Mouse (Mus musculus): ENCODE data around the gene Nr1d1. TPM values are rescaled to one million over a fixed set of nuclear protein-coding genes. Genes with fewer than 3 reads are reported as not detected.

Gene Nr1d1
- polyA plus RNA-seq, 1 experiment from 2014 or later: 0.93 TPM

DNA sequence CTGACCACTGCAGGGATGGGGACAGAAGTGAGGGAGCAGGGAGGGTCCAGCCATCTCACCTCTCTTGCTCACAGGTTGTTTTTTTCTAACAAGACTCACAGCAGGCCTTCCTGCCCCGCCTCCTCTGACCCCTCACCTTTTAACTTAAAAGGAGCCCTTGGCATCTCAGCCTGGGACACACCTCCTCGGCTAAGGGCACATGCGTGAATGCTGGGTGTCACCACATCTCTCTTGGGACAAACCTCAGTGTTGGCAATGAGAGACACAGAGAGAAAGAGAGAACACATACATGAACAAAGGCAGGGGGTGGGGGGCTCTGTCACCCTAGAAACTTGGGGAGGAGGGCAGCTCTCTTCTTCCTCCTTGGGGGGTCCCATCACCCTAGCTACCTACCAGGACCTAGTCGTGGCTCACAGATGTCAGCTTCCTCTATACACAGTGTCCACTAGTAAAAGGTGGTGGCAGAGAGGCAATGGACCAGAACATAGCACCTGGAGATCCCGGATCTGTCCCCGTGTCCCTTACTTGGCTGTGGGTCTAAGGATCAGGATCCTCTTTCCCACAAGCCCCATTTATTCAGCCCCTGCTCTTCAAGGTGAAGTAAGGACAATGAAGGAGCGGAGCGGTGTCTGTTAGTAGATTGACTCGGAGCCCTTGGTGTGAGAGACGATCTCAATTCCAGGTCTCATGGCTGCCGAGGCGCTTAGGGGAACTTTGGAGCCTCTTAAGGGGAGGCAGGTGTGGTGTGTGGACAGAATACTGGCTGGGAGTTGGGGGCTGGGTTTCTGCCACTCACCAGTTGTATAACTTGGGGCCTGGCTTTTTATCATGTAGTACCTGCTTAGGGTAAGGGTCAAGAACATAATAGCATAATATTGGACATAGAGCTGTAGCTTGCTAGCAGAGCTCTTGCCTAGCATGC, 28.9 kb downstream of the Nr1d1 start:
- WGBS: 40% methylated on average over 12 of the region's 12 CpGs
- no peak overlapping the region for H3K4me3 ChIP-seq
- H3K9ac ChIP-seq: peak overlapping the region; percentile 25; the same call in 1 of the 2 replicates
- no peak for ATAC-seq (ENCODE audit: low FRiP score, low read depth)
- H3K4me1 ChIP-seq: peaks cover 87% of the 10 kb centered on the region
- H3K36me3 ChIP-seq: no peaks in the 10 kb centered on the region
- H3K27ac ChIP-seq: peak overlapping the region; percentile 69; the same call in 1 of the 2 replicates
- no peaks in the 10 kb centered on the region for H3K9me3 ChIP-seq
- H3K4me2 ChIP-seq (replicated peaks): peak overlapping the region; percentile 59
- no peaks in the 10 kb centered on the region for H3K27me3 ChIP-seq

DNA sequence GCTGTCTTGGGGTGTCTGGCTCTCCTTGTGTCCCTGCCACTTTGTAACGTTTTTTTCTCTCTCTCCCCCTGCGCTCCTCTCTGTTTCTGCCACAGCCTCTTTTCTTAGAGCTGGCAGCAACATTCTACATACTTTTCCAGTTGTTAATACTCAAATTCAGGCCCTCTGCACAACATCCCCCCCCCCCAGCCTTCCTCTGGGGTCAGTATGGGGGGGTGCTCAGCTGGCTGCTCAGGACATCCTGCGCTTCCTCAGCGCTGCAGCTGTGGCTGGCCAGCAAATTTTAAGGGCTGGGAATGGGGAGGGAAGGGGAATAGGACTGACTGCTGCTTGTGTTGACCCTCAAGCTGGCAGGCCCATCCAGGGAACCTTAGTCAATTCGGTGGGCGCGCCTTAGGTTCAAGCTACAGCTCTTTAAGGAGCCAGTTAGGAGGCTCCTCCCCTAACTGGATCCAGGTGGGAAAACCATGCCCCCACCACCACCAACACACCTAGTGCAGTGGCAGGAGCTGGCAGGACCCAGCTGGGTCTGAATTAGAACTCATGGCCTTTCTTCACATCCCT, 30.6 kb downstream of the Nr1d1 start:
- peaks cover 86% of the 10 kb centered on the region for H3K4me1 ChIP-seq

DNA sequence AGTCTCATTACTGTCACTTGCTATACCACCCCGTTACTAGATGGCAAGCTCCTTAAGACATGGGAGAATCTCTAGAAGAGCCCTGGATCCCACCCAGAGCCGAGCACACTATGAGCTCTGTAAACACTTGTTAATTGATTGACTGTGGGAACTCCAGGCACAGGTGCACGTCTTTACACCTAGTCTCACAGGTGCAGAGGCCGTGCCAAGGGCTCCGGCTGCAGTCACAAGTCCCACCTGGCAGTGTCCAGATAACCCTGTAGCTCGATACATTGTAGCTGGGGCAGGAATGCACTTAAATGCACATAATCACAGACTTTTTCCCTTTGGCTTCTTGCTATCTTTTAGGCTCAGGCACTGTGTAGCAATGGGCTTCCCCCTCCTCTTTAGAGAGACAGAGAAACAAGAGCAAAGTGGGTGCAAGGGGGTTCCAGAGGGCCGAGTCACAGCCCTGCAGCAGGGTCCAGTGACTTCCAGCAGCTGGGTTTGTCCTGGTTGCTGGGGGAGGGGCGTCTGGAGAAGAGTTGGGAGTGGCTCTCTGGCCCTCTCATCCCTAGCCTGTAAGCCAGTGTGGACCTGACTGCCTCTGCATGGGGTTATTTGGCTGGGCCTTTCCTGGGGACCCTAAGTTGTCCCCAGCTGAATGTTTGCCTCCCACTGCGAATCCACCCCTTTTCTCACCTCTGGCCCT, 31.3 kb downstream of the Nr1d1 start:
- Histone ChIP-seq H3K4me3 (peak overlapping the region; percentile 92), H3K4me1 (peaks cover 78% of the 10 kb centered on the region), H3K27ac (peak overlapping the region; percentile 56; the same call in 1 of the 2 replicates), H3K27me3 (no peaks in the 10 kb centered on the region), H3K36me3 (no peaks in the 10 kb centered on the region), H3K9me3 (no peaks in the 10 kb centered on the region), H3K4me2 (replicated peaks) (peak overlapping the region; percentile 86), H3K9ac (peak overlapping the region; percentile 54)
- ATAC-seq (ENCODE audit: low FRiP score, low read depth): no peak
- WGBS: 5% methylated on average over 9 of the region's 9 CpGs

More for the DNA sequence above, 30.6 kb downstream of the Nr1d1 start:
- Histone ChIP-seq H3K27ac (peak overlapping the region; percentile 56; the same call in 1 of the 2 replicates), H3K36me3 (no peaks in the 10 kb centered on the region), H3K27me3 (no peaks in the 10 kb centered on the region), H3K4me2 (replicated peaks) (peak overlapping the region; percentile 86), H3K4me3 (peak overlapping the region; percentile 92), H3K9me3 (no peaks in the 10 kb centered on the region), H3K9ac (peak overlapping the region; percentile 54)
- no peak for ATAC-seq (ENCODE audit: low FRiP score, low read depth)
- WGBS: 36% methylated on average over 7 of the region's 7 CpGs

DNA sequence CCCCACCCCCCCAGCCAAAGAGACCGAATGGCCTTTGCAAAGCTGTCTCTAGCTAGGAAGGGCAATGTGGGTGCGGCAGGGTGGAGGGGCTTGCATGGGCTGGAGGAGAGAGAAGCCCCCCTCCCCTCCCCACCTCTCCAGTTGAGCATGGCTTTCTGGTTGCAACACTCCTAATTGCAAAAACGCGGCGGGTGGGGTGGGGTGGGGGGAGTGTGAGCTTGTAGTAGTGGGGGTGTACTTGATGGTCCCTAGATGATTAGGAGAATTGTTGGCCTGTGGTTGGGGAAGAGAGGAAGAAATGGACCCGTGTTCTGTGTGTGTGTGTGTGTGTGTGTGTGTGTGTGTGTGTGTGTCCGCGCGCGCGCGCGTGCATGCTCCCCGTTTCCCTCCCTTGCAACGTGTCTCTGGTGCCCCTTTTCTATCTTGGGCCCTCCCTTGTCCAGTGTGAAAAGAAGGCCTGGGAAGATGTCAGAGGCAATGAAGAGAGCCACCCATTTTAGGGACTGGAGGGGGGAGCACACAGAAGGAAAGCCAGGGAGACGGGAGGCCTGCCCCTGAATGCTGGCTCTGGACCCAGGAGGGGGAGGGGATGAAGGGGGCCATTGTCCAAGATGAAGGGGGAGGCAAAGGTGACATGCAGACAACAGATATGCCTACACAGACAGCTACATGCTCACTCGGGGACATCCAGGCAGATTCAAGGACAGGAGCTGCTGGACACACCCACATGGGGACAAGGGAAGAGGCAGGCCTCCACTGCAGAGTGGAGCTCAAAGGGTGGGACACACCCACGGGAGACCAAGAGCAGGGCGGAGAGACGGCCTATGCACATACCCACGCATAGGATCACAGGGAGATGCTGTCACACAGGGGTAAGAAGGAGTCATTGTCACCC, 32.5 kb downstream of the Nr1d1 start:
- Histone ChIP-seq H3K36me3 (no peaks in the 10 kb centered on the region), H3K4me2 (replicated peaks) (peak overlapping the region; percentile 86), H3K4me1 (peaks cover 67% of the 10 kb centered on the region), H3K9ac (peak overlapping the region; percentile 96), H3K27me3 (no peaks in the 10 kb centered on the region), H3K9me3 (no peaks in the 10 kb centered on the region), H3K27ac (peak overlapping the region; percentile 84), H3K4me3 (peak overlapping the region; percentile 92)
- ATAC-seq (ENCODE audit: low FRiP score, low read depth): no peak
- 6% methylated on average over 21 of the region's 21 CpGs for WGBS

DNA sequence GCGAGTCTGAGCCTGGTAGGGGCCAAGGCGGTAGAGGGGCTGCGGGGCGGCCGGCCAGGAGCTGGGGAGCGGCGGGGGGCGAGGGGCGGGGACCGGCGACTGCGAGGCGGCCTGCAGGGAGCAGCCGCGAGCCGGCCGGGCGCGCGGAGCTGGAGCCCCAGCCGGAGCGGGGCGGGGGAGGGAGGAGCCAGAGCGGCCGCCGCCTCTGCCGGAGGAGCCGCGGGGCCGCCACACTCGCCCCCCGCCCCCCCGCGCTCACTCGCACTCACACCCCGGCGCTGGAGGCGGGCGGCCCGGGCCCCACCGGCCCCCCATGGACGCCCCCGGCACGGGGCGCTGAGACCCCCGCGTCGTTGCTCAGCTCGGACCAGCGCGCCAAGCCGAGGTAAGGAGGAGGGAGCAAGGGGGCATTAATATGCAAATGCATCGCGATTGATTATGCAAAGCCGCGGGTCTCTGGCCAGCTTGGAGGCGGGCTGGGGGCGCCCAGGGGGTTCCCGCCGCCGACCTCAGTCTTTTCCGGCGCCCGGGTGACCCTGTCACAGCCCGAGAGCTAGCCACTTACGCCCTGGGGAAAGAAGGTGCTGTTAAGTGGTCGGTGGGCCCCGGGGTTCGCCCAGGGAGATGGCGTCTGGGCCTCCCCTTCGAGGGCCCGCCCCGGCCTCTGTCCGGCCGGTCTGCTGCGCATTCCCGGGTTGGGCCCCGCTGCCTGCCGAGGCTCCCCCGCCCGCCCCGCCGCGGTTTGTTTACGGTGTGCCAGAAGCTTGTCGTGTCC, 33.3 kb downstream of the Nr1d1 start:
- Histone ChIP-seq H3K4me2 (replicated peaks) (peak overlapping the region; percentile 86), H3K4me1 (peaks cover 60% of the 10 kb centered on the region), H3K9me3 (no peaks in the 10 kb centered on the region), H3K36me3 (no peaks in the 10 kb centered on the region), H3K4me3 (peak overlapping the region; percentile 92), H3K27ac (peak overlapping the region; percentile 84), H3K9ac (peak overlapping the region; percentile 96), H3K27me3 (no peaks in the 10 kb centered on the region)
- under 1% methylated on average over 62 of the region's 86 CpGs for WGBS
- peak; percentile 82 for ATAC-seq (ENCODE audit: low FRiP score, low read depth)

DNA sequence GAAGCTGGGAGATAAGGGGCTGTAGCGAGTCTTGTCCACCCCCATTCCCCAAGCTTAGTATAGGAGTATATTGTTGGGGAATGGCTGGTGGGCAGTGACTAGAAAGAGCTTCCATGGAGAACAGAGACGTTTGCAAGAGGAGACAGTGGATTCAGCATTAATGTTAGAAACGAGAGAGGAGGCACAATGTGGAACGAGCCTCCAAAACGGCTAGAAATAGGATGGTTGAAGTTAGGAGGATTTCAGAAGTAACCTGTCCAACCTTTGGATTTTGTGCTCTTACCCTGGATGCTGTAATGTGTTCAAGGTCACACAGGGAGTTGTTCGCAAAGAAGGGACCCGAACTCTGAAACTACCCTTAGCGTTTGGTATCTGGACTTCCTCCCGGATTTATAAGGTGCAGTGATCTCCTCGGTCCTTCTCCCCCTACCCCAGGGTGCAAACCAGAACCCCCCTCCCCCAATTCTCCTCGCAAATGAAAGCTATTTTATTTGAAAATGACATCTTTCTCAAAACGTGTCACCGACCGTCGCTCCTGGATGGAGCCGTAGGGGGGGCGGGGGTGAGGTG, 34.0 kb downstream of the Nr1d1 start:
- Histone ChIP-seq H3K27me3 (no peaks in the 10 kb centered on the region), H3K36me3 (no peaks in the 10 kb centered on the region), H3K9me3 (no peaks in the 10 kb centered on the region), H3K4me1 (peaks cover 53% of the 10 kb centered on the region), H3K9ac (peak overlapping the region; percentile 96), H3K4me2 (replicated peaks) (peak overlapping the region; percentile 86), H3K27ac (peak overlapping the region; percentile 84), H3K4me3 (peak overlapping the region; percentile 92)
- no peak for ATAC-seq (ENCODE audit: low FRiP score, low read depth)
- under 1% methylated on average over 17 of the region's 17 CpGs for WGBS

DNA sequence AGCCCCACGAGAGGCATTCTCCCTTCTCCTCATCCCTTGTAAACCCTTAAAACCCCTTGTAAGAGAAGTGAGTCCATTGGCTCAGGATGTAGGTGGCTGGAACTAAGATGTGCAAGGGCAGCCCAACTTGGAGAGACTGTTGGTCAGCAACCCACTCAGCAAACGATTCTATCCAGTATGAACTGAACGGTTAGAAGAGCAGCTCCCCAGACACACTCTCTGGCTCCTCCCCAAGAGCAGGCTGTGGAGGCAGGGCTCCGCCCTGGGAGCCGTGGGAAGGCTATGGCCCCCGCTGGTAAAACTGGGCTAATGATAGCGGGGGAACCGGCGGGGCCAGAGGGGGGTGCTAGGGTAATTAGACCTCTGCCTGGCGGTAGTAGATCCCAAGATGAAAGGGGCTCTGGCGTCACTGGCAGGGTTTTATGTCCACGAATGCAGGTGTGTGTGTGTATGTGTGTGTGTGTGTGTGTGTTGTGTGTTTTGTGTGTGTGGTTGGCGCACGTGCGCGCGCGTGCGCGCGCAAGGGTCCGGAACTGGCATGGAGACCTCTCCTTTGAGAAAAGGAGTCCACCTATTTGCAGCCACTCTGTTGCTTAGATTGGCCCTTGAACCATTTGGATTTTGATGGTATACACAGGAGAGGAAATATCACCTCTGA, 34.6 kb downstream of the Nr1d1 start, which contains the start of gene Thra:
Thra (plus strand) TSS at position 246 of the 658 bp plus-strand sequence.
- 0% methylated on average over 22 of the region's 22 CpGs for WGBS
- no peaks in the 10 kb centered on the region for H3K27me3 ChIP-seq
- no peaks in the 10 kb centered on the region for H3K36me3 ChIP-seq
- H3K4me2 ChIP-seq (replicated peaks): peak within 1 kb of the TSS; percentile 86
- H3K4me3 ChIP-seq: peak within 1 kb of the TSS; percentile 92
- peak within 1 kb of the TSS; percentile 84 for H3K27ac ChIP-seq
- H3K9me3 ChIP-seq: no peaks in the 10 kb centered on the region
- H3K9ac ChIP-seq: peak within 1 kb of the TSS; percentile 96
- peak; percentile 41; the same call in 1 of the 2 replicates for ATAC-seq (ENCODE audit: low FRiP score, low read depth)
- peaks cover 47% of the 10 kb centered on the region for H3K4me1 ChIP-seq

DNA sequence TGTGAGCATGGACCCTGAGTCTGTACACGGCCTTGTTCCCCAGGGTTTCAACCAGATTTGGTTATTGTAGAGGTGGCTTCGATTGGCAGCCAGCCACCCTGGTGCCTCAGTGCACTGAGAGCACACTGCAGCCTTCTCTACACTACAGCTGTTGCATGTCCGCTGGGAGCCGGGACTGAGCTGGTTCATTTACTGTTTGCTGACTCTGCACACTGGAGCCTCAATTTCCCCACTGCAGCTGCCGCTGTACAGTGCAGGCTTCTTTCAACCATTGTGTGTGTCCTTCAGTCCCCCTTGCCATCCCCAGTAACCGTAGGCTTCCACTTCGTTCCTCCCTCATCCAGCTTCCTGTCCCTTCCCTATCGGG, 35.1 kb downstream of the Nr1d1 start:
- Histone ChIP-seq H3K4me3 (peak overlapping the region; percentile 92), H3K9me3 (no peaks in the 10 kb centered on the region), H3K4me2 (replicated peaks) (peak overlapping the region; percentile 86), H3K27ac (peak overlapping the region; percentile 84), H3K4me1 (peaks cover 42% of the 10 kb centered on the region), H3K36me3 (no peaks in the 10 kb centered on the region), H3K27me3 (no peaks in the 10 kb centered on the region), H3K9ac (peak overlapping the region; percentile 96)
- 6% methylated on average over 8 of the region's 8 CpGs for WGBS
- no peak for ATAC-seq (ENCODE audit: low FRiP score, low read depth)

DNA sequence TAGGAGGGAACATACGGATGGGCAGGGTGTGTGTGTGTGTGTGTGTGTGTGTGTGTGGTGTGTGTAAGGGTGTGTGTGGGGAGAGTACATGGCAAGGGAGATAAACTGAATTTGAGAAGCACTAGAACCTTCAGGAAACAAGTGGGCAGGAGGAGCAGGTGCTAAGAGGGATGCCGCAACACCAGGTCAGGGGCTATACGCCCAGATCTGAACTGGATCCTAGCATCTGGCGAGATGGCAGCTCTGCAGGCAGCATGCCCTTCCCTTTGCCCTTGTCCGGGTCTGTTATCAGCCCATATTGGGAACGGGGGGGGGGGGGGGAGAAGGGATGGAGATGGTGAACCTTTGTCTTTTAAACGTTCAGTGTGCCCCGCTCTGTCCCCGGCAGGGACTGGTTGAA, 36.2 kb downstream of the Nr1d1 start:
- H3K36me3 ChIP-seq: no peaks in the 10 kb centered on the region
- H3K27me3 ChIP-seq: no peaks in the 10 kb centered on the region
- peaks cover 6% of the 10 kb centered on the region for H3K9me3 ChIP-seq
- no peak overlapping the region for H3K9ac ChIP-seq
- peaks cover 31% of the 10 kb centered on the region for H3K4me1 ChIP-seq
- WGBS: 76% methylated on average over 9 of the region's 9 CpGs
- no peak overlapping the region for H3K4me3 ChIP-seq
- ATAC-seq (ENCODE audit: low FRiP score, low read depth): no peak
- H3K27ac ChIP-seq: no peak overlapping the region
- H3K4me2 ChIP-seq (replicated peaks): no peak overlapping the region

DNA sequence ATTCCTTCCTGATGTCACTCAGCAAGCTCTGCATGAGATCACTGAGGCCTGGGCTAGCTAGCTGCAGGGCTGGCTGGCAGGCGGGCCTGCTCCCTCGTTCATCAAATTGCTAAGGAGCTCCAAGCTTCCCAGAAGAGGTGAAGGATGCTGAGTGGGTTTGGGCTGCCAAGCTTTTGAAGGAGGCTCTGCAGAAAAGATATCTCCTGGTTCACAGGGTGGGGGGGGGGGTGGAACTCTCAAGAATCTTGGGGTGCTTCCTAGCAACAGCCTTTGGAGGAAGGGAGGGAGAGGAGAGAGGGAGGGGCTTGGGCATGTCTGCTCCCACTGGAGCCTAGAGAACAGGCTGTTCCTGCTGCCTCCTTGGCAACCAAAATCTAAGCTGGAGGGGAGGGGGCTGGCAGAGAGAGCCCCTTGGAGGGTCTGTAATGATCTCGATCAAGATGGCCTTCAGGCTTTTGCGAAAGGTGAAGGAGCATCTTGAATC, 36.7 kb downstream of the Nr1d1 start:
- no peaks in the 10 kb centered on the region for H3K36me3 ChIP-seq
- no peaks in the 10 kb centered on the region for H3K27me3 ChIP-seq
- no peak overlapping the region for H3K4me2 ChIP-seq (replicated peaks)
- peaks cover 27% of the 10 kb centered on the region for H3K4me1 ChIP-seq
- no peak for ATAC-seq (ENCODE audit: low FRiP score, low read depth)
- H3K9ac ChIP-seq: no peak overlapping the region
- WGBS: 43% methylated on average over 4 of the region's 4 CpGs
- H3K27ac ChIP-seq: no peak overlapping the region
- H3K9me3 ChIP-seq: peaks cover 6% of the 10 kb centered on the region
- no peak overlapping the region for H3K4me3 ChIP-seq

Data from limb, embryonic 13.5 days (tissue).